Mouse (Mus musculus) stomach, embryonic 16.5 days (tissue): ENCODE results near the gene Aacs. TPM values are rescaled to one million over a fixed set of nuclear protein-coding genes. Genes with fewer than 3 reads are reported as not detected.

ENCODE experiments used
- ATAC-seq: fragments of 200-750 bp; cut with Nextera tagmentation; 2 replicates; pipeline ENCODE4 v1.8.0; 2017; ENCODE audit warnings: moderate number of reproducible peaks, moderate TSS enrichment; ENCODE audit not compliant: insufficient read depth, low FRiP score
- H3K27ac ChIP-seq: fragments of 300-500 bp; sonication (generic); 2 replicates; pipeline ENCODE4 v1.5.1; 2014; ENCODE audit warnings: low read length
- H3K27me3 ChIP-seq: fragments of 300-500 bp; sonication (generic); 2 replicates; pipeline ENCODE4 v1.6.1; 2014; ENCODE audit warnings: low read length, control low read depth, mixed read lengths; ENCODE audit not compliant: control insufficient read depth, insufficient read depth
- H3K36me3 ChIP-seq: fragments of 300-500 bp; sonication (generic); 2 replicates; pipeline ENCODE4 v1.6.1; 2014; ENCODE audit warnings: low read length; ENCODE audit not compliant: control insufficient read depth, insufficient read depth
- H3K4me1 ChIP-seq: fragments of 300-500 bp; sonication (generic); 2 replicates; pipeline ENCODE4 v1.6.1; 2014; ENCODE audit warnings: low read length, control low read depth, mixed read lengths; ENCODE audit not compliant: control insufficient read depth, insufficient read depth
- H3K4me2 ChIP-seq: fragments of 300-500 bp; sonication (generic); 2 replicates; pipeline ENCODE4 v1.6.1; 2014; ENCODE audit warnings: low read depth, low read length, mixed read lengths
- H3K4me3 ChIP-seq: fragments of 300-500 bp; sonication (generic); replicated peaks from 2 replicates; pipeline ENCODE4 v1.5.1; 2014; ENCODE audit warnings: mild to moderate bottlenecking, low read length
- H3K9ac ChIP-seq: fragments of 300-500 bp; sonication (generic); 2 replicates; pipeline ENCODE4 v1.6.1; 2014; ENCODE audit warnings: low read length
- H3K9me3 ChIP-seq: fragments of 300-500 bp; sonication (generic); replicated peaks from 2 replicates; pipeline ENCODE4 v1.6.1; 2016; ENCODE audit warnings: low read length, control low read depth; ENCODE audit not compliant: control insufficient read depth
- WGBS: fragments of 180-500 bp; shearing (Covaris S2); extraction: QIAGEN DNeasy Blood & Tissue Kit; methylation state at CpG from one replicate; pipeline ENCODE4 v1.1.7; 2014; 5-methylcytosine and 5-hydroxymethylcytosine counted together
- polyA plus RNA-seq: library from polyadenylated mRNA; unstranded; fragments of >200 nt; fragmentation: Nextera tagmentation; extraction: Ambion mirVana; gene quantifications from 2 replicates; pipeline ENCODE4 v1.2.1, GENCODE M21; 2015

Gene Aacs
- polyA plus RNA-seq, 1 experiment from 2014 or later: 75.4 TPM

DNA sequence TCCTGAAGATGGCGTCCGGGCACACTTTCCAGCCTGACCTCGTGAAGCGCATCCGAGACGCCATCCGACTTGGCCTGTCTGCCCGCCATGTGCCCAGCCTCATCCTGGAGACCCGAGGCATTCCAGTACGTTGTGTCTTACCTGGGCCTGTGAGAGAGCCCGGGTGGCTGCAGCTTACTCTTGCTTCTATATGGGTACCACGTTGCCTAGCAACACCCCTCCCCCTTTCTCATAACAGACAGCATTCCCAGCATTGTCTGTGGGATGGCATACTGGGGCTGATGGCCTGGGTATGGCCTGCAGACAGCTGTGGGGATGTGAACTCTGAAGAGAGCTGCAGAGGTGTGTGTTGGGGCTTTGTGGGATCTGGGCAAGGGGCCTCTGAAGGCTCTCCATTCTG, 39.4 kb downstream of the Aacs start:
- Histone ChIP-seq H3K4me3 (no peak overlapping the region), H3K9ac (no peak overlapping the region), H3K4me1 (no peaks in the 10 kb centered on the region), H3K4me2 (no peak overlapping the region), H3K36me3 (peaks cover 32% of the 10 kb centered on the region), H3K27ac (no peak overlapping the region), H3K9me3 (no peaks in the 10 kb centered on the region), H3K27me3 (no peaks in the 10 kb centered on the region)
- WGBS: 88% methylated on average over 12 of the region's 12 CpGs
- no peak for ATAC-seq

DNA sequence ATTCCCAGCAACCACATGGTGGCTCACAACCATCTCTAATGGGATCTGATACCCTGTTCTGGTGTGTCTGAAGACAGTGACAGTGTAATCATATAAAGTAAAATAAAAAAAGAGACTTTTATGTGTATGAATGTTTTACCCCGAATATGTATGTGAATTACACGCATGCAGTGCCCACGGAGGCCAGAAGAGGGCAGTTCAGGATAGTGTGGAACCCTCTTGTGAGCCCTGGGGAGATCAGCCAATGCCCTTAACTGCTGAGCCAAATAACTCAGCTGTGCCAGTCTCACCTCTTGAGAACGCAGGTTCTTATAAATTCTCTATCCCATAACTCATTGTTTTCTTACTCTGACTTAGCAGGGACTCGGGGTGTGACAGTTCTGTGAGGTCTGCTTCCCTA, 43.0 kb downstream of the Aacs start:
- Histone ChIP-seq H3K4me2 (no peak overlapping the region), H3K9me3 (no peaks in the 10 kb centered on the region), H3K4me3 (no peak overlapping the region), H3K27me3 (no peaks in the 10 kb centered on the region), H3K27ac (no peak overlapping the region), H3K4me1 (no peaks in the 10 kb centered on the region), H3K9ac (no peak overlapping the region), H3K36me3 (peaks cover 26% of the 10 kb centered on the region; the same call in 1 of the 2 replicates)
- WGBS: 61% methylated on average over 5 of the region's 5 CpGs
- no peak for ATAC-seq

DNA sequence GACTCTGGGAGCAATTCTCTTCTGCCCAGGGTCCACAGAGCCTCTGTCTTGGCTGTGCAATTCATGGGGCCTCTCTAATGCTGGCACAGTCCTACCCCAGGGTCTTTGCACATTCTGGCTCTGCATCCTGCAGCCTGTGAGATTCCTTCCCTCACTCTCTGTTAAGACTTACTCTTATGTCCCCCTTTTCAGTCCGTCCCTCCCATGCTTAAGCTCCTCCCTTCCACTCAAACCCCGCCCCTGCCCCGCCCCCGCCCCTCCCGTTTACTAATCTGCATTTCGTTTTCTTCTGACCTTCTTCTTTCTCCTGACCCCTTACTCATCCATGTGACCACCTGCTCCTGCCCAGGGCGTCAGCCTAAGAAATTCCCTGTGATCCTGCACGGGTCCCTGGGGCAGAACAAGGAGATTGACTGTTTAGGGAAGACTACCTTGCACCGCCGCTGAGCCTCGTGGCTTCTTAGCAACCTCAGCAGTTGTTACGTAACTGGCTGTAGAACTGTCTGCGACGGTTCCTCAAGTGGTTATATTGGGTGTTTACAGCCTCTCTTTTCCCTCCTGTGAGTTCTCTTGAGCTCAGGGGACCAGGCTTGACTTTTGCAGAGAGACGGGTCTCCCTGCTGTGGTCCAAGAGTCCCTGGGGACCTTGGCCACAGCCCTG, 45.4 kb downstream of the Aacs start:
- Histone ChIP-seq H3K4me3 (no peak overlapping the region), H3K4me1 (no peaks in the 10 kb centered on the region), H3K27me3 (no peaks in the 10 kb centered on the region), H3K36me3 (peaks cover 15% of the 10 kb centered on the region; the same call in 1 of the 2 replicates), H3K9me3 (no peaks in the 10 kb centered on the region), H3K4me2 (no peak overlapping the region), H3K9ac (no peak overlapping the region), H3K27ac (no peak overlapping the region)
- 19% methylated on average over 15 of the region's 15 CpGs for WGBS
- ATAC-seq: no peak

DNA sequence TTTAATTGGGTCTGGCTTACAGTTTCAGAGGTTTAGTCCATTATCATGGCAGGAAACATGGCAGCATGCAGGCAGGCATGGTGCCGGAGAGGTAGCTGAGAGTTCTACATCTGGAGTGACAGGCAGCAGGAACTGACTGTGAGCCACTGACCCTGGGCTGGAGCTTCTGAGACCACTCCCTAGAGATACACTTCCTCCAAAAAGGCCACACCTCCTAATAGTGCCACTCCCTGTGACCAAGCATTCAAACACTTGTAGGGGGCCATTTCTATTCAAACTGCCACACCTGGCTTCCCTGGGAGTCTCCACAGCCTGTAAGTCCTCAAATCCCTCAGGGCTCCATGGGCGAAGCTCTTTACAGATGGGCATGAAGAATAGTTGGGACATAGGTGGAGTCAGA, 47.7 kb downstream of the Aacs start:
- no peaks in the 10 kb centered on the region for H3K36me3 ChIP-seq
- ATAC-seq: no peak
- H3K27ac ChIP-seq: no peak overlapping the region
- H3K9ac ChIP-seq: no peak overlapping the region
- no peak overlapping the region for H3K4me2 ChIP-seq
- no peaks in the 10 kb centered on the region; the same call in 1 of the 2 replicates for H3K27me3 ChIP-seq
- H3K4me1 ChIP-seq: no peaks in the 10 kb centered on the region
- H3K4me3 ChIP-seq: no peak overlapping the region
- 0 out of 2 replicates have a peak, but pooled peaks cover 6% of the 10 kb centered on the region for H3K9me3 ChIP-seq
- 81% methylated on average over 2 of the region's 2 CpGs for WGBS

DNA sequence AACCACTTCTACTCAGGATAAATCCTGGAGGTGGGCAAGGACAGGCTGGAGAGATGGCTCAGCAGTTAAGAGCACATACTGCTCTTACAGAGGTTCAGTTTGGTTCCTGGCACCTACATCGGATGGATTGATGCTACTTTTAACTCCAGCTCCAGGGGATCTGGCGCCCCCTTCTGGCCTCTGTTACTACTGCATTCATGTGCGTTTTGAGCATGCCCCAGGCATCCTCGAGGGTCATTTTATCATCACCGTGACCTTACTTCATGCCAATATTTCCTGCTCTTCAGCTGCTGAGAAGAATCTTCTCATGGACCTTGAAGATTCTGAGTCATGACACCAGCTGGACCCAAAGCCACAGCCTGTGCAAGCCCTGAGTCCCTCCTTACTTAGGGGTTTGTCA, 49.9 kb downstream of the Aacs start:
- ATAC-seq: no peak
- WGBS: 50% methylated on average over 5 of the region's 5 CpGs

DNA sequence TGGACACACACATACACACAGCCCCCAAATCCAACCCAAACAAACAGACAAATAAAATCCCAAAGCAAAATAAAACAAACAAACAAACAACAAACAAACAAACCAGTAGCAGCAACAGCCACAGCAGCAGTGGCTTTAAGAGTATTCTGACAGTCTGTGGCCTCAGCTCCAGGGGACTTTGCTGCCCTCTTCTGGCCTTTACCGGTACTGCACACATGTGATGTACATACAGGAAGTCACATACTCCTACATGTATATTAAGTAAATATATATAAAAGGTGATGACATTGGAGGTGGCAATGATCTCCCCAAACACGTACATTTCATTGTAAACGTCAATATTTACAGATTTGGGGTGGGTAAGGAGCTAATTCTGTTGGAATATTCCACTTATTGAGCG, 50.9 kb downstream of the Aacs start:
- Histone ChIP-seq H3K9ac (no peak overlapping the region), H3K36me3 (no peaks in the 10 kb centered on the region), H3K4me3 (no peak overlapping the region), H3K4me2 (no peak overlapping the region), H3K27me3 (peaks cover 21% of the 10 kb centered on the region), H3K4me1 (no peaks in the 10 kb centered on the region), H3K27ac (no peak overlapping the region), H3K9me3 (0 out of 2 replicates have a peak, but pooled peaks cover 6% of the 10 kb centered on the region)
- WGBS: 75% methylated on average over 4 of the region's 4 CpGs
- no peak for ATAC-seq

More for the DNA sequence above, 49.9 kb downstream of the Aacs start:
- Histone ChIP-seq H3K4me1 (no peaks in the 10 kb centered on the region), H3K27me3 (peaks cover 14% of the 10 kb centered on the region), H3K4me3 (no peak overlapping the region), H3K9me3 (0 out of 2 replicates have a peak, but pooled peaks cover 6% of the 10 kb centered on the region), H3K4me2 (no peak overlapping the region), H3K36me3 (no peaks in the 10 kb centered on the region), H3K9ac (no peak overlapping the region), H3K27ac (no peak overlapping the region)

DNA sequence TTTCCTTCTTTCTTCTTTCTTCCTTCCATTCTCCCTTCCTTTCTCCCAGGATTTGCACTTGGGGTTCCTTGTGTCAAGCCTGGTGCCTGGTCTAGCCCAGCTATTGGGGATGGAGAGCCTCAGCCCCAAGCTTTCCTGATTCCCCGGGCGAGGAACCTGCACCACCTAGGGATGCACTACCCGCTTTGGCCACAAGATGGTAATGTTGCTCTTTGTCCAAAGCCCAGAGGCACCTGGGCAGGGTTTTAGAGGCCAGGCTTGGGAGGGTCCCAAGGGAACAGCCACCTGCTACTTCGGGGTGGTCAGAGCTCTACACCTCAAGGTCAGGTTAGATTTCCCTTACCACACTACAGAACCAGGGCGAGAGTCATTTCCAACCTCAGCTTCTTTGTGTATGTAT, 53.5 kb downstream of the Aacs start:
- 4% methylated on average over 5 of the region's 5 CpGs for WGBS
- no peak for ATAC-seq
- H3K4me2 ChIP-seq: no peak overlapping the region
- H3K36me3 ChIP-seq: no peaks in the 10 kb centered on the region
- H3K27ac ChIP-seq: no peak overlapping the region
- H3K9me3 ChIP-seq: 0 out of 2 replicates have a peak, but pooled peaks cover 6% of the 10 kb centered on the region
- H3K9ac ChIP-seq: no peak overlapping the region
- peaks cover 47% of the 10 kb centered on the region for H3K27me3 ChIP-seq
- H3K4me1 ChIP-seq: no peaks in the 10 kb centered on the region; the same call in 1 of the 2 replicates
- H3K4me3 ChIP-seq: no peak overlapping the region

DNA sequence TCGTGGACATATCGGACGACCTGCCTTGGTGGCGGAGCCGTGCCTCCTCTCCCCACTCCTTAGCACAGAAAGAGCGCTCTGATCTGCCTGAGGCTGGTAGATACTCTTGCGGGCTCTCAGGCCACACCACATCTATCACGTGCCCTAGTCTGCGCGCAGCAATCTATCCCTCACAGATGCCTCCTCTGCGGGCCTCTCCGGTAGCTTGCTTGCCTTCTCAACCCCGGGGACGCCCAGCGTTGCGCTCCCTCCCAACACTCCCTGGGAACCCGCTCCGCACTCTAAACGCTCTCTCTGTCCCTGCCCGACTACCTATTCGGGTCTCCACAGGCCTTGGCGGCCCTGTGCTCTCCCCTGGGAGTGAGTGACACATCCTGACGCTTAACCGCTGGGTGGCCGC, 56.0 kb downstream of the Aacs start, which contains the start of gene Tmem132b:
TSS of gene Tmem132b (plus strand) at position 141 of the 400 bp plus-strand sequence.
- Histone ChIP-seq H3K4me1 (no peaks in the 10 kb centered on the region; the same call in 1 of the 2 replicates), H3K27me3 (peaks cover 70% of the 10 kb centered on the region), H3K36me3 (no peaks in the 10 kb centered on the region), H3K4me3 (peak within 1 kb of the TSS; percentile 46), H3K4me2 (peak within 1 kb of the TSS; percentile 56), H3K27ac (no peak within 1 kb of the TSS), H3K9me3 (0 out of 2 replicates have a peak, but pooled peaks cover 1% of the 10 kb centered on the region), H3K9ac (peak within 1 kb of the TSS; percentile 51; the same call in 1 of the 2 replicates)
- ATAC-seq: no peak
- 4% methylated on average over 25 of the region's 25 CpGs for WGBS

DNA sequence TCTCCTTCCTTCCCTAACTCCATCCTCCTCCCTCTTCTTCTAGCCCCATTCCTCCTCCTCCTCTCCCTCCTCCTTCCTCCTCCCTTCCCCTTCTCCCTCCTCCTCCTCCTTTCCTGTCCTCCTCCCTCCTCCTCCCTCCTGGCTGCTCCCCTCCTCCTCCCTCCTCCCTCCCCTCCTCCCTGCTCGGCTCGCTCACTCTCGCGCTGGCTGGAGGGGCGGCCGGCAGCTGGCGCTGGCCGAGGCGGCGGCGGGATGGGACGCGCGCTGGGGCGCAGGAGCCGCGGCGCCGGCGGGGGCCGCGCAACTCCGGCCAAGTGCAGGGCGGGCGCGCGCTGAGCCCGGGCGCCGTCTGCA, 56.6 kb downstream of the Aacs start:
- H3K9me3 ChIP-seq: no peaks in the 10 kb centered on the region
- peak overlapping the region; percentile 56 for H3K4me2 ChIP-seq
- WGBS: 0% methylated on average over 27 of the region's 30 CpGs
- ATAC-seq: peak; percentile 54; the same call in 1 of the 2 replicates
- H3K27me3 ChIP-seq: peaks cover 70% of the 10 kb centered on the region
- peak overlapping the region; percentile 46 for H3K4me3 ChIP-seq
- no peak overlapping the region for H3K27ac ChIP-seq
- no peaks in the 10 kb centered on the region; the same call in 1 of the 2 replicates for H3K4me1 ChIP-seq
- H3K9ac ChIP-seq: peak overlapping the region; percentile 51; the same call in 1 of the 2 replicates
- no peaks in the 10 kb centered on the region for H3K36me3 ChIP-seq
